Mouse (Mus musculus): ENCODE measurements around the gene Exoc3. TPM values are rescaled to one million over a fixed set of nuclear protein-coding genes. Genes with fewer than 3 reads are reported as not detected.
A peak's percentile ranks its signal among the peaks of the same experiment; 100 is the strongest.

The Exoc3 gene
- polyA plus RNA-seq, 1 experiment from 2014 or later, result 125 TPM

DNA sequence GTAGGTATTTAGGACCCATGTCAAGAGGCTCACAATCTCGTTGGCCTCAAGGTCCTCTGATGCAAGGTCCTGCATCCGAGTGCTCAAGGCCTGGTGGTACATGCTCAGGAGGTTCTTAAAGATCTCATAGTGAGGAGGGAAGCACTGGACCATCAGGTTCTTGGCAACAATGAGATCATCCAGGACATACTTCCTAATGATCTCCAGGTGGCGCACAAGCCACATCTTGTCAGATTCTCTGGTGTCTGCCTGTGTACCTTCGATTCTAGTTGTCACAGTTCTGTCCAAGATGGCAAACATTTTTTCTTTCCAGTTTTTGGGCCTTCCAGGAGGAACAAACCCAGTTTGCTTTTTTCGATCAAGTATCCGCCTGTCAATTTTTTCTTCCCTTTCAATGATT is 15.9 kb downstream of the Exoc3 start:
- Histone ChIP-seq H3K4me3 (replicated peaks; ENCODE audit: low read length) (no peak overlapping the region), H3K9ac (no peak overlapping the region), H3K4me1 (replicated peaks; ENCODE audit: control insufficient read depth, insufficient read depth, low read length) (no peaks in the 10 kb centered on the region), H3K4me2 (replicated peaks) (no peak overlapping the region), H3K27me3 (ENCODE audit: control insufficient read depth, insufficient read depth, low read length) (no peaks in the 10 kb centered on the region), H3K36me3 (replicated peaks; ENCODE audit: control insufficient read depth, insufficient read depth) (peaks cover 85% of the 10 kb centered on the region), H3K9me3 (ENCODE audit: control insufficient read depth, low read length) (no peaks in the 10 kb centered on the region), H3K27ac (no peak overlapping the region)
- 88% methylated on average over 6 of the region's 6 CpGs for WGBS
- peak; percentile 33 for DNase-seq (ENCODE audit: low spot score)
- 0 out of 2 replicates have a peak, but pooled peaks have one; percentile 46 for ATAC-seq (ENCODE audit: low FRiP score)

DNA sequence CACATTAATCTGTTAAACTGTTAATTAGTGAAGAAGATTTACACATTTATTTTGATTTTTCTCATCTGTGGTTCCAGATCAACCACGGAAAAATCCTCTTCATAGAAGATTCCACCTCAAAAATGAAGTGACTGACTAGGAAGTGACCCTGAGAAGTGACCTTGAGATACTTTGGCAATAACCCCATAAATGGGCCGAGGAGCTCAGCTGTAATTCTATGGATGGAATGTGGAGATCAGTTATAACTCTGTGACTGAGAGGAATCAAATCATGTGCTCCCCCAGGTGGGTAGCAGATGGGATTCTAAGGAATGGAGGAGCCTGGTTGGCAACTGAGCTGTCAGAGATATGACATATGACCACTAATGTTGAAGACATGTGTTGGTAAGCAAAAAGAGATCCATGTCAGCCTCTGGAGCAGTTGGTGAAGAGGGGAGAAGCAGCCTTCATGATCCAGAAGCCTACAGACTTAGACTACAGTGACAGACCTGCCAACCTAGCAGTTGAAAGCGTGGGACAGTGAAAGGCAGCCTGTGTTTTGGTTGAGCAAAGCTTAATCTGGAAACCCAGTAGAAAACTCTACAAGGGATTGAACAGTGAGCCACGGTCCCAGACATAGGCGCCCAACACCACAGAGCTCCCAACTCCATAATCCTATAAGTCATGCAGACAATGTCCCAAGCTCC is 25.4 kb downstream of the Exoc3 start:
- peaks cover 71% of the 10 kb centered on the region for H3K36me3 ChIP-seq (replicated peaks; ENCODE audit: control insufficient read depth, insufficient read depth)
- H3K9me3 ChIP-seq (ENCODE audit: control insufficient read depth, low read length), result no peaks in the 10 kb centered on the region
- no peaks in the 10 kb centered on the region for H3K4me1 ChIP-seq (replicated peaks; ENCODE audit: control insufficient read depth, insufficient read depth, low read length)
- H3K9ac ChIP-seq, result no peak overlapping the region
- no peak overlapping the region for H3K27ac ChIP-seq
- no peak overlapping the region for H3K4me3 ChIP-seq (replicated peaks; ENCODE audit: low read length)
- ATAC-seq (ENCODE audit: low FRiP score) (no peak), DNase-seq (ENCODE audit: low spot score) (no peak)
- no peaks in the 10 kb centered on the region for H3K27me3 ChIP-seq (ENCODE audit: control insufficient read depth, insufficient read depth, low read length)
- H3K4me2 ChIP-seq (replicated peaks), result no peak overlapping the region
- WGBS, result 91% methylated on average over 5 of the region's 5 CpGs

DNA sequence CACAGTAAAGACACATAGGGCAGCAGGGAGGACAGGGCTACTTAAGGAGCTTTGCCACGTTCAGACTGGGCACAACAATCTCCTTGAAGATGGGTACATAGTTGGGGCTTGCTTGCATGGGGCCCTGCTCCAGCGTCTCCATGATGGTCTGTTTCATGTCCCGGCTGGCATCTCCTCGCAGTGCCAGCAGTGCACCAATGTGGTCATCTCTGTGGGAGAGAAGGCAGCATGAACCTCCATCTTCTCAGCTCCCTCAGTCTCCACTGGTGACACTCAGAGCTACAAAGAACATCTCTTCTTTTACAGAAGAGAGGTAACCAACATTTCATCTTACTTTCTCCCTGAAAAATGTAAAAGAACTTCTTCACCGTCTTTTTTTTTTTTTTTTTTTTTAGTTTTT is 36.5 kb downstream of the Exoc3 start:
- WGBS, result 91% methylated on average over 5 of the region's 5 CpGs
- Histone ChIP-seq H3K4me3 (replicated peaks; ENCODE audit: low read length) (no peak overlapping the region), H3K27ac (no peak overlapping the region), H3K36me3 (replicated peaks; ENCODE audit: control insufficient read depth, insufficient read depth) (peaks cover 64% of the 10 kb centered on the region), H3K9me3 (ENCODE audit: control insufficient read depth, low read length) (no peaks in the 10 kb centered on the region), H3K4me1 (replicated peaks; ENCODE audit: control insufficient read depth, insufficient read depth, low read length) (0 out of 2 replicates have a peak, but pooled peaks cover 3% of the 10 kb centered on the region), H3K9ac (no peak overlapping the region), H3K27me3 (ENCODE audit: control insufficient read depth, insufficient read depth, low read length) (no peaks in the 10 kb centered on the region), H3K4me2 (replicated peaks) (no peak overlapping the region)
- ATAC-seq (ENCODE audit: low FRiP score), result no peak
- DNase-seq (ENCODE audit: low spot score), result no peak

DNA sequence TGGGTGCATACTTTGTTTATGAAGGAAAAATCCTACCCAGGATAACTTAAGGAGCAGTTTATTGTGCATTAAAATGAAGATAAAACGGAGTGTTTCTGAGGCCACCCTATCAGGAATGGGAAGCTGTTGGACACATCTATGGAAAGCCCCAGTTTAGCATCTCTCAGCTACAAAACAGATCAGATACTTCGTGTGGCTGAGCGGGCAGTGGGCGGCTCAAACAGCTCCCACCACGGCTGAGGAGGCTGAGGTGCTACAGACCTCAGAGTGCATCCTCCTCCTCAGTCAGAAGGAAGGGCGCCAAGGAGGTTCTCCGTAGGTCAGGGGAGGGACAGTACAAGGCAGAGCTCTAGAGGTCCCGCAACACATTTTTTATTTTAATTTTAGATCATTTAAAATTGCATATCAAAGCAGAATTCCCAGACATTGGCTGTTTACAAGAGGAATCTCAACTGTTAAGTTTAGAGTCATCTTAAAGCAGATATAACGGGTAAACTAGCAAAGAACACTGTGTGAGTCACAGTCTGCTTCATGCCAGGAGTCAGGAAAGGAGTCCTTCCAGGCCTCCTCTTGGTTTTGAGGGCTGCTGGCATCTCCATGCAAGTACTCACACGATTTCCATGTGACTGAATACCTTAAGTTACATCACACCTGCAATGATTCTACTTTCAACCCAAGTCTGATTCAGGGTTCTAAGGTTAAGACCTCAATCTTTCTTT is 38.9 kb downstream of the Exoc3 start:
- Histone ChIP-seq H3K9ac (no peak overlapping the region), H3K4me1 (replicated peaks; ENCODE audit: control insufficient read depth, insufficient read depth, low read length) (0 out of 2 replicates have a peak, but pooled peaks cover 6% of the 10 kb centered on the region), H3K4me3 (replicated peaks; ENCODE audit: low read length) (no peak overlapping the region), H3K27me3 (ENCODE audit: control insufficient read depth, insufficient read depth, low read length) (no peaks in the 10 kb centered on the region), H3K36me3 (replicated peaks; ENCODE audit: control insufficient read depth, insufficient read depth) (peaks cover 51% of the 10 kb centered on the region), H3K4me2 (replicated peaks) (no peak overlapping the region), H3K27ac (no peak overlapping the region), H3K9me3 (ENCODE audit: control insufficient read depth, low read length) (no peaks in the 10 kb centered on the region)
- WGBS, result 91% methylated on average over 10 of the region's 10 CpGs
- DNase-seq (ENCODE audit: low spot score) (no peak), ATAC-seq (ENCODE audit: low FRiP score) (no peak)

DNA sequence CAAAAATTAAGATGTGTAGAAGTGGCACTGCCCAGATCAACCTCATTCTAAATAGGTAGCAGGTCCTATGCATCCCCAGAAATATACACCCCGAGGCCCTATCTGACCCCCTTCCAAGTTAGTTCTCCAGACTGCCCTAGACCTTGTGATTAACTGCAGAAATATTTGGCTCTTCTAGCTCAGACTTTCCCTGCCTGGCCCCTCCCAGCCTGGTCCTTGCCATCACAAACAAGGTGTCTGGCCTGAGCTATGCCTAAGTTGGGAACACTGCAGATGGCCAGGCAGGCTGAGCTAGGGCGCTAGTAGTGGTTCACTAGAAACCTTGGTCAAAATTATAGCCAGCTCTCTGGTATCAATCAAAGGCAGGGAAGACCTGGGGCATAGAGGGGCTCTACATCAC is 41.0 kb downstream of the Exoc3 start:
- Histone ChIP-seq H3K4me2 (replicated peaks) (peak overlapping the region; percentile 76; the same call in 1 of the 2 replicates), H3K27me3 (ENCODE audit: control insufficient read depth, insufficient read depth, low read length) (no peaks in the 10 kb centered on the region), H3K9me3 (ENCODE audit: control insufficient read depth, low read length) (no peaks in the 10 kb centered on the region), H3K36me3 (replicated peaks; ENCODE audit: control insufficient read depth, insufficient read depth) (peaks cover 30% of the 10 kb centered on the region), H3K9ac (no peak overlapping the region), H3K4me3 (replicated peaks; ENCODE audit: low read length) (no peak overlapping the region), H3K4me1 (replicated peaks; ENCODE audit: control insufficient read depth, insufficient read depth, low read length) (0 out of 2 replicates have a peak, but pooled peaks cover 6% of the 10 kb centered on the region), H3K27ac (no peak overlapping the region)
- 91% methylated on average over 2 of the region's 2 CpGs for WGBS
- DNase-seq (ENCODE audit: low spot score) (no peak), ATAC-seq (ENCODE audit: low FRiP score) (peak; percentile 43; the same call in 1 of the 2 replicates)

DNA sequence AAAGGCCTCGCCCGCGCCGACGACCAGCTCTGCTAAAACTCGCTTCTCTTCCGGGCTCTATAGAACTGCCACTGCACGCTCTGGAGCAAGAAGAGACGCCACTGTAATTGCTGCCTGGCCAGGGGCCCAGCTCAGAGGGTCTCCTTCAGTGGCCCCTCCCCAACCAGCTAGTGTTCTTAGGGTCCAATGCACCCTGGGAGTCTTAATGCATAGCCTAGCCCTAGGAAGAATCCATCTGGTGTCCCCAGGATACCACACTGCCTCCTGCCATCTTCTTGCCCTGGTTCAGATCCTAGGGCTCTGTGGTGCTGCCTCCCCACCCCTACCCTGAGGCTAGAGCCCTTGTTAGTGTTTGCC is 41.5 kb downstream of the Exoc3 start:
- ATAC-seq (ENCODE audit: low FRiP score), result peak; percentile 51
- H3K27me3 ChIP-seq (ENCODE audit: control insufficient read depth, insufficient read depth, low read length), result no peaks in the 10 kb centered on the region
- H3K4me3 ChIP-seq (replicated peaks; ENCODE audit: low read length), result peak overlapping the region; percentile 37
- H3K9ac ChIP-seq, result peak overlapping the region; percentile 67
- 0 out of 2 replicates have a peak, but pooled peaks cover 6% of the 10 kb centered on the region for H3K4me1 ChIP-seq (replicated peaks; ENCODE audit: control insufficient read depth, insufficient read depth, low read length)
- H3K9me3 ChIP-seq (ENCODE audit: control insufficient read depth, low read length), result no peaks in the 10 kb centered on the region
- peaks cover 27% of the 10 kb centered on the region for H3K36me3 ChIP-seq (replicated peaks; ENCODE audit: control insufficient read depth, insufficient read depth)
- 14% methylated on average over 9 of the region's 9 CpGs for WGBS
- peak overlapping the region; percentile 76 for H3K4me2 ChIP-seq (replicated peaks)
- DNase-seq (ENCODE audit: low spot score), result no peak
- no peak overlapping the region for H3K27ac ChIP-seq

DNA sequence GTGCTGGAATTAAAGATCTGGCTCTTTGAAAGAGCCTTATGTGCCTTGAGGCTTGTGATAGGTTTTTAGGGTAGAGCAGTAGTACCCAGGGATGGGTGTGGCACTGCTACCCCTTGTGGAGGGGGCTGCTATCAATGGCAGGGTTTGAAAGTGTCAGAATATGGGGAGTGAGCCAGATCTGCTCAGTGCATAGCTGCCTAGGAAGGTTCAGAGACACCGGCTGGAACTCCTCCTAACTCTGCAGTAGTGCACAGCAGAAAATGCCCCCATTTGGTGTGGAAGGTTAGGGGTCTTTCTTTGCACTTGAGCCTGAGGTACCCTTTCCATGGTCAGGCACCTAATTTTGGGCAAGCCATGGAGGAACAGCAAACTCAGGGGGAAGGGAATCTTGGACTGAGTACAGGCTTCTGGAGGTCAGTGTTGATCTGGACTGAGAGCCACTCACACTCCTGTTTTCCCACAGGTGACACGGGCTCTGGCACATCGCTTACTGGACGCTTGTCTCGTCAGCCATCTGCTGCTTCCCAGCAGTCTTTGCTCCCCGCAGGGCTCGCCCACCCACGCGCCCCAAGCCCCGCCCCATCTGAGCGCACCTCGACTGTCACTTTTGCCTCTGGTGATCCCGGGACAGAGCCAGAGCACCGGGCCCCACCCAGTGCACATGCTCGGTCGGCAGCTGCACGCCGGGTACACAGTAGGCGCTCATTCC is 42.0 kb downstream of the Exoc3 start:
- H3K27ac ChIP-seq, result no peak overlapping the region

DNA sequence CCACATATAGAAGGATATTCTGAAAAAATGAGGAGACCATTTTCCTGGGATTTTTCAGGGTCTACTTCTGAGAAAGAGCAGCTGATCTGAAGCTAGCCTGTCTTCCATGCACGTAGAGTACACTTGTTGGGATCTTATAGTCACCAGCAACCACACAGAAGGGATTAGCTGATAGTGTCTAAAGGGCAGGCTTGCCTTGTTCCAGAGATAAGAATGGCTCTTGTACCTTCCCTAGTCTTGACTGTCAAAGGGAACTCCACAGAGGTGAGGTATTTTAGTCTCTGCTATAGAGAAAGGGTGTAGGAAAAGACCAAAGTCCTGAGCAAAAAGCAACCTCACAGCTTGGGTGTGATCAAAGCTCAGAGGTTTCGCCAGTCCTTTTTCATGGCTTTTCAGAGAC is 61.2 kb downstream of the Exoc3 start:
- Histone ChIP-seq H3K4me1 (replicated peaks; ENCODE audit: control insufficient read depth, insufficient read depth, low read length) (no peaks in the 10 kb centered on the region), H3K4me3 (replicated peaks; ENCODE audit: low read length) (no peak overlapping the region), H3K36me3 (replicated peaks; ENCODE audit: control insufficient read depth, insufficient read depth) (no peaks in the 10 kb centered on the region), H3K27ac (no peak overlapping the region), H3K4me2 (replicated peaks) (no peak overlapping the region), H3K27me3 (ENCODE audit: control insufficient read depth, insufficient read depth, low read length) (no peaks in the 10 kb centered on the region), H3K9ac (no peak overlapping the region), H3K9me3 (ENCODE audit: control insufficient read depth, low read length) (no peaks in the 10 kb centered on the region)
- no peak for DNase-seq (ENCODE audit: low spot score)
- no peak for ATAC-seq (ENCODE audit: low FRiP score)
- 91% methylated on average over 2 of the region's 2 CpGs for WGBS

More for the DNA sequence above, 42.0 kb downstream of the Exoc3 start:
- DNase-seq (ENCODE audit: low spot score) (peak; percentile 29), ATAC-seq (ENCODE audit: low FRiP score) (peak; percentile 80)
- peak overlapping the region; percentile 67 for H3K9ac ChIP-seq
- no peaks in the 10 kb centered on the region for H3K27me3 ChIP-seq (ENCODE audit: control insufficient read depth, insufficient read depth, low read length)
- peak overlapping the region; percentile 76 for H3K4me2 ChIP-seq (replicated peaks)
- WGBS, result 9% methylated on average over 19 of the region's 19 CpGs
- H3K36me3 ChIP-seq (replicated peaks; ENCODE audit: control insufficient read depth, insufficient read depth), result peaks cover 22% of the 10 kb centered on the region
- no peaks in the 10 kb centered on the region for H3K9me3 ChIP-seq (ENCODE audit: control insufficient read depth, low read length)
- 0 out of 2 replicates have a peak, but pooled peaks cover 6% of the 10 kb centered on the region for H3K4me1 ChIP-seq (replicated peaks; ENCODE audit: control insufficient read depth, insufficient read depth, low read length)
- H3K4me3 ChIP-seq (replicated peaks; ENCODE audit: low read length), result peak overlapping the region; percentile 37

DNA sequence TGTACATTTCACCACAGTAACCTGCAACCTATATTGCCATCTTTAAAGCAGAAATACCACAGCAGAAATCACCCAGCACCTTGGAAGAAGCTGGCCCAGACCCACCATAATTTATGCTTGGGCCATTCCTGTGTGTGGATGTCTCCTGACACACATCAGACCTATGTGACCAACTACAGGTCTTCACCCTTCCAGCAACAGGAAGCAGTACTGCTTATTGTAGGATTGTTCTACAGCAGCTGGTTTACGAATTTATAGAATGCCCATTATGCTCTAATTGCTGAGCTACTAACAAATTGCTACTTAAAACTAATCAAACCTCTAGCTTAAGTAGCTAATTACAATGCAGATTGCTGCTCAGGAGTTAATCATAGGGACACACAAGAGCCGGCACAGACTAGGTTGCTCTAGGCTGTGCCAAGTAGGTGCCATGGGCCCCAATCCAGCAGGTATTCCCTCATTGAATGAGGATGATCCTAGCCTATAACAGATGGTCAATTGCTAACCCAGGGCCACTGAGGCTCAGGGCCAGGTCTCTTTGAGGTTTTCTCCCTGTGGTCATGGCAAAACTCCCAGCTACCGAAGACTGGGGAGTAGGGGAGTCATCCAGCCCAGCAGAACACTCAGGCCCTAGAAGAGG is 62.4 kb downstream of the Exoc3 start:
- no peaks in the 10 kb centered on the region for H3K27me3 ChIP-seq (ENCODE audit: control insufficient read depth, insufficient read depth, low read length)
- no peak overlapping the region for H3K4me3 ChIP-seq (replicated peaks; ENCODE audit: low read length)
- ATAC-seq (ENCODE audit: low FRiP score) (peak; percentile 71; the same call in 1 of the 2 replicates), DNase-seq (ENCODE audit: low spot score) (no peak)
- H3K9me3 ChIP-seq (ENCODE audit: control insufficient read depth, low read length), result no peaks in the 10 kb centered on the region
- H3K27ac ChIP-seq, result no peak overlapping the region
- H3K36me3 ChIP-seq (replicated peaks; ENCODE audit: control insufficient read depth, insufficient read depth), result no peaks in the 10 kb centered on the region
- no peak overlapping the region for H3K9ac ChIP-seq
- WGBS, result 80% methylated on average over 3 of the region's 3 CpGs
- H3K4me2 ChIP-seq (replicated peaks), result no peak overlapping the region
- H3K4me1 ChIP-seq (replicated peaks; ENCODE audit: control insufficient read depth, insufficient read depth, low read length), result no peaks in the 10 kb centered on the region

Data from hindbrain, embryonic 14.5 days (tissue).